Mouse (Mus musculus): Measurements from ENCODE around the gene Nr6a1.
A peak's percentile ranks its signal among the peaks of the same experiment; 100 is the strongest.

Gene Nr6a1

DNA sequence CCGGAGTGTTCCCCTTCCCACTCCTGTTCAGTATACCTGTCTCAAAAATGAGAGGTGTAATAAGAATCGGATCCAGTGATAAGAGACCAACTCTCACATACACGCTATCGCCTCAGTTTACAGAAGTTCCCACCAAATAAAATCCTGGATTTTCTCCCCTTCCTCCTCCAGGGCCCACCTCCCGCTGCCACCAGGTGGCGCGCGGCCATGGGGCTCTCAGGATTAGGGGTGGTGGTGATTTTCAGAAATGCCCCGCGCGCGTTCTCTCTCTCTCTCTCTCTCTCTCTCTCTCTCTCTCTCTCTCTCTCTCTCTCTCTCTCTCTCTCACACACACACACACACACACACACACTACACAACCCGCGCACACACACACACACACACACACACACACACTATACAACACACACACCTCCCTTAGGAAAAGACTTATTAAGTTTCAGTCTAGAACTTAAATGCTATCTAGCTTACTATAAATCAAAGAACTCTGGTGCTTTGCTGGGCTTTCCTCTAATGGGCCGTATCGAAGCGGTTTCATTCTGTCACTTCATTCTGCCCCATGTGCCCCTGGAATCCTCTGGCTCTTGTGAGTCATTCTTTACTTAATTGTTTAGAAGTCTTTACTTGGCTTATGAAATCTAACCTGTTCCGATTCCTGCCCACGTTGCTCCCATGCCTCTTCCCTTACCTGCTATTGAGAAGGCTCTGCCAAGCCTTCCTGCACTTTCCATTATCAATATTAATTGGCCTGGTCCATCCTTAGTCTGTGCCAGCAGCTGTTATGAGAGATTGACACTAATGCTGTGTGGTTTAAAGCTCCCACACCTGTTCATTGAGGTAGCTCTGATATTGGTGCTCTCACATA is at the start of gene Nr6a1:
Nr6a1 (minus strand) TSS at position 574 of the 865 bp plus-strand sequence.
- DNase-seq (ENCODE audit: low spot score in 2 of 2), result peak; percentile 66 to 87

DNA sequence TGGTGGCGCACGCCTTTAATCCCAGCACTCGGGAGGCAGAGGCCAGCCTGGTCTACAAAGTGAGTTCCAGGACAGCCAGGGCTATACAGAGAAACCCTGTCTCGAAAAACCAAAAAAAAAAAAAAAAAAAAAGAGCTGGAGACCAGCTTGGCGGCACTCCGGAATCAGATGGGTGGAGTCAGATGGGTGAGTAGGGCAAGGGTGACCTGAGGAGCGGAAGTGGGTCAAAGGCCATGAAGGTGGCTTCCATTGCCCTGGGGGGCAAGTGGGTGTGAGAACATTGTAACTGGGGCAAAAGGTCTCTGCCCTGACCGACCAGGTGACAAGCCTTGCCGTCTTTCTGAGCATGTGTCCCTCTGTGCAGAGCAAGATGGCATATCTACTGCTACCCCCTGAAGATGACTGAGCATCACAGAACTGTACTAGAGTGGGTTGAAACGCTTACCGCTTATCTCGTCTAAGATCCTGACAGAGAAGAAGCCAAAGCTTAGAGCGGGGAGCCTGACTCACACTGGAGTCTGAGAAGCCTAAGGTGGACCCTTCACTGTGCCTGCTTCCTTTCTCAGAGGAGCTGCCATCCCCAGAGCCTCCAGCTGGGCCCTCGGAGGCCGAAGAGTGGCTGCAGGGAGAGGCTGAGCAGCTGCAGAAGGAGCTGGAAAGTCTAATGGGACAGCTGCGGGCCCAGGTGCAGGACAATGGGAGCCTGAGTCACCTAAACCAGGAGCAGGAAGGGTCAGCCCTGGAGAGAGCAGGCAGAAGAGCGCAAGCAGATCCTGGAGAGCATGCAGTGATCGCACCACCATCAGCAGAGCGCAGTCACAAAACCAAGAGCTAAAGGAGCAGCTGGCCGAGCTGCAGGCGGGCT is 48.7 kb upstream of the Nr6a1 start:
- no peak for DNase-seq (ENCODE audit: low spot score in 2 of 2)

DNA sequence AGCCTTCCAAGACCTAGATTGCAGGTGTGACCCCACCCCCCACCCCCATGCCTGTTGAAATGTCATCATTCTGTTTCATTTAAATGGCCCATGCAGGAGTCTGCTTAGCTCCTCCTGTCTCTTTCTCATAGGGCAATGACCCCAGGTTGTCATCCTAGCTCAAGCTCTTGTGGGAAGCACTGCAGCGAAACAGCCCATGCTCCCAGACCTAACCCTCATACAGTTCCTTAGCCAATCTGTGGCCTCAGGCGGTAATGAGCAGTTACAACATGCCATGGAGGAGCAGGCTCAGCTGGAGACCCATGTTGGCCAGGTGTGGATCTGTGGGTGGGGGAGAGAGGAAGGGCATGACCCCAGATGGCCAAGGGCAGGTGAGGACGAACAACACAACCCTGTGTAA is 47.7 kb upstream of the Nr6a1 start:
- no peak for DNase-seq (ENCODE audit: low spot score in 2 of 2)

DNA sequence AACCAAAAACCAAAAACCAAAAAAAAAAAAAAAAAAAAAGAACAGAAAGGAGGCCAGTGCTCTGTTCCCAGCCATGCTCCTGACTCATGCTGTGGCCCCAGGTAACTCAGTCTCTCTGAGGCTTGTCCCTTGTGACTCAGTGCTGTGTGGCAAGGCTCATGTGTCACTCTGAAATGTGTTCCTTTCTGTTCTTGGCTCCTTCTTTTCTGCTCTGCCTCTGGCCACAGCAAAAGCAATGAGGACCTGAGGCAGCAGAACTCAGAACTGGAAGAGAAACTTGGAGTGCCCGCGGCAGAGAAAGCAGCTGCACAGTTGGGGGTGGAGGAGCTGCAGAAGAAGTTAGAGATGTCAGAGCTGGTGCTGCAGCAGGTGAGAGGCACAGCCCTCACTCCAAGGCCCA is 46.7 kb upstream of the Nr6a1 start:
- no peak for DNase-seq (ENCODE audit: low spot score in 2 of 2)

DNA sequence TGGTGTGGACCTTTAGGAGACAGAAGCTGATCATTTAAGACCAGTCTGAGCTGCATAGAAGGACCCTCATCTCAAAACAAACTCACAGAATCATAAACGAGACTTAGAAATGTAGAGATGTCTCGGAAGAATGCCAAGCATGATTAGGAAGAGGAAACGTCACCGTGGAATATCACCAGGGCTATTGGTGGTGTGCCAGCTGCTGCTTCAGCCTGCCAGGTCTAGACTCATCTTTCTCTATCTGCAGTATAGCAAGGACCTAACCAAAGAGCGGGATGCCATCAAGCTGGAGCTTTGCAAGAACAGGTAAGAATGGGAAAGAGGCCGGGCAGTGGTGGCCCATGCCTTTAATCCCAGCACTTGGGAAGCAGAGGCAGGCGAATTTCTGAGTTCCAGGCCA is 46.2 kb upstream of the Nr6a1 start:
- DNase-seq (ENCODE audit: low spot score in 2 of 2), result no peak

DNA sequence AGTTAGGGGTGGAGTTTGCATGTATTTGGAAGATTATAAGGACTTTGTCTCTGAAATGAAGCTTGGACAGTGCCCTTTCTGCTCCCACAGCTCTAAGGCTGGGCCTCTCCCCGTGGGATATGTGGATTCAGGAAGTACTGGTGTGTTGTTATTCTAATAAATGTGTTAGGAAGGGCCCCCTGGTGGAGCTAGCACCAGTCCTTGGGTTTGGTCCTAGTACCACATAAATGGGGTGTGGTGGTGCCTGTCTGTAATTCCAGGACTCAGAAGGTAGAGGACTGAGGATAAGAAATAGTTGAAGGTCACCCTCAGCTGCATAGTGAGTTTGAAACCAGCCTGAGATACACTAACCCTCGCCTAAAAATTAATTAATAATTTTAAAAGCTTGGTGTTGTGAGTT is 45.7 kb upstream of the Nr6a1 start:
- no peak for DNase-seq (ENCODE audit: low spot score in 2 of 2)

DNA sequence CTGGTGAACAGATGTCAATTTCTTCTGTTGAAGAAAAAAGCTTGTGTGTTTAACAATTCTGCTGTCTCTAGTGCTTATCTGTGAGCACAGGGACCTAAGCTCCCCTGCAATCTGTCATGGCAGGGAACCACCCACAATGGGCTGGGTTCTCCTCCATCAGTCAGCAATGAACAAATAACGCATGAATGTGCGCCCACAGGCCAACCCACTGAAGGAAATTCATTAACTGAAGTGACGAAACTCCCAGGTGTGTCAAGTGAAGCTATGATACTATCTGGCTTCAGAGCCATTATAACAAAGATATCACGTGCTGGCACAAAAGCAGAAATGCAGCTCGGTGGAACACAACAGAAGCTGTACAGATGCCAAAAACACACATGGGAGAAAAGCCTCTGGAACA is 42.6 kb upstream of the Nr6a1 start:
- peak in 1 of 2 experiments; percentile 45 for DNase-seq (ENCODE audit: low spot score in 2 of 2)

DNA sequence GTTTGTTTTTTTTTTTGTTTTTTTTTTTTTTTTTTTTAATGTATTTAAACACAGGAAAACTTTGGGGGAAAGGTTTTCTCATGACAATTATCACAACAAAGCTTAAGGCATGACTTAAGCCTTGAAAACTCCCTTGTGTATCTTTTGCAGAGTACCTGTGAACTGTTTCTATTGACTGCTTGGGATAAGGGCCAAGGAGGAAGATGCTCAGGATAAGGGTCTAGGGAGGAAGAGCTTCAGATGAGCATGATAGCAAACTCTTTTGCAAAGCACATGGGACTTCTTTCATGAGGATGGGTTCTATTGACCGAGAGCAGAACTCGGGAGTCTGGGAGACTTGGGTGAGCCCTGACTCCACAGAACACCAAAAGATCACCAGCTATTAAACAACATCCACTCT is 42.2 kb upstream of the Nr6a1 start:
- DNase-seq (ENCODE audit: low spot score in 2 of 2), result no peak

DNA sequence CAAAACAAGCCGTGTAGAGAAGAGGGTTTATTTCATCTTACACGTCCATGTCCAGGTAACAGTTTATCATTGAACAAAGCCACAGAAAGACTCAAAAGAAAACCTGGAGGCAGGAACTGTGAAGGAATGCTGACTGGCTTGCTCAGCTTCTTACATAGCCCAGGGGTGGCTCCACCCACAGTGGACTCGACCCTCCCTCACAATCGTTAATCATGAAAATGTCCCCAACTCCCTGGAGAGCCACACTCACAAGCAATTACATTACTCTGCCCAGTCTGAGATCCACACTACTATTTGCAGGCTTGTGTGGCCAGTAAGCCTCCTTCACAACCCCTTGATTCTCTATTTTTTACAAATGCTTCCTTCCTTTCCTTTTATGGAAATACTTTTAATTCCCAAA is 36.7 kb upstream of the Nr6a1 start:
- DNase-seq (ENCODE audit: low spot score in 2 of 2), result no peak

DNA sequence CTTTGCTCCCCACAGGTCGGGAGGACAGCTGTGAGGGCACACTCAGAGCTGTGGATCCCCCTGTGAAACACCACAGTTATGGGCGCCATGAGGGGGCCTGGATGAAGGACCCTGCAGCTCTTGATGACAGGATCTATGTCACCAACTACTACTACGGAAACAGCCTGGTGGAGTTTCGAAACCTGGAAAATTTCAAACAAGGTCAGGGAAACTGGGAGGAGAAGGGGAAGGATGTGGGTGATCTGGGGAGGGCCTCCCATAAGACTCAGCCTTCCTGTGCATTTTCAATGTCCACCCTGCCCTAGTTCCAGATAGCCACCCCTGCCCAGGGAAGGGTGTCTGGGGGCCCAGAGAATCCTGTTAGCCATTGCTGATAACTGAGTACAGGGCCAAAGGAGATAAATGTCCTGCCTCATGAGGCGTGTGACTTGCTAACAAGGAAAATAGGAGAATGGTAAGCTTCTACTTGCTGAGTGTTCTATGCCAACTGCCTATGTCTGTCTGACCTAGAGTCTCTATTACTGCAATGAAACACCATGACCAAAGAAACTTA is 30.3 kb upstream of the Nr6a1 start:
- no peak for DNase-seq (ENCODE audit: low spot score in 2 of 2)

DNA sequence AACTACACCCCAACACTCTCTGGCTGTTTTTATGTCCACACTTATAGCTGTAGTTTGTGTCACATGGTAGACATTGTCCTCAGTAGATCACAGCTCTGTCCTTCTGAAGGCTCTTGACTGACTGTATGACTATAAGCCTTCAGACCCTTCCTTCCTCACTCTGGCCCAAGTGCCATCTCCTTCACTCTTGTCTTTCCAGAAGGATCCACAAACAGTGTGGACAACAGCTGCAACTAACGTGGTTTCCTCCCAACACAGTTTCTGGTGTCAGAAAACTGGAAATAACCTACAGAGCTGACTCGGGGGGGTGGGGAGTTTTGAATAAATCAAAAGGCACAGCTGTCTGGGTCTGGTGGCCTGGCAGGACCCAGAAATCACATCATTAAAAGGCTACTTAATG is 28.6 kb upstream of the Nr6a1 start:
- no peak for DNase-seq (ENCODE audit: low spot score in 2 of 2)

DNA sequence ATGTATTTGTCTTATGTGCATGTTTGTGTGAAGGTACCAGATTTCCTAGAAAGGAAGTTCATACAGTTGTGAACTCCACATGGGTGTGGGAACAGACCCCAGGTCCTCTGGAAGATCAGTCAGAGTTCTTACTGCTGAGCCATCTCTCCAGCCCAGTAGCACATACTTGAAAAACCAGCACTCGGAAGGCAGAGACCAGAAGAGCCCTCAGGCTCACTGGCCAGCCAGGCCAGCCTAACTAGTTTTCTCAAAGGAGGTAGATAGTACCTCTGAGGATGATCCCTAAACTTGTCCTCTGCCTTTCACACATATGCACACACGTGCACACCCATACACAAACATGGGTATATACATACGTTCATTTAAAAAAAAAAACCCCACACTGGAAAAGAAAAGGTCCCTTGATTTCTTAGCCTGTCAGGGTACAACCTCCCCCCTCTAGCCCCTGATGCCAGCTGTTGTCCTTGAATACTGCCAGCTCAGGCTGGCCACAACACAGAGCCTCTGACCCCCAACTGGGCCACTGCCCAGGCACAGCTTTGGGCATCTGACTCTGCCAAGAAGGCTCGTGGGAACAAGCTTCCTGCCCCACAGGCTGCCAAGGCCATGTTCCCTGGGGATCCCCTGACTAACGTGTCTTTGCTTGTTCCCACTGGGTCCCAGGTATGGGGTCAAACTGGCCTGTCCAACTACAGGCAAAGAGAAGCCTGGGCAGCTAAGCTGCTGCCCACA is 25.8 kb upstream of the Nr6a1 start:
- DNase-seq (ENCODE audit: low spot score in 2 of 2), result no peak

DNA sequence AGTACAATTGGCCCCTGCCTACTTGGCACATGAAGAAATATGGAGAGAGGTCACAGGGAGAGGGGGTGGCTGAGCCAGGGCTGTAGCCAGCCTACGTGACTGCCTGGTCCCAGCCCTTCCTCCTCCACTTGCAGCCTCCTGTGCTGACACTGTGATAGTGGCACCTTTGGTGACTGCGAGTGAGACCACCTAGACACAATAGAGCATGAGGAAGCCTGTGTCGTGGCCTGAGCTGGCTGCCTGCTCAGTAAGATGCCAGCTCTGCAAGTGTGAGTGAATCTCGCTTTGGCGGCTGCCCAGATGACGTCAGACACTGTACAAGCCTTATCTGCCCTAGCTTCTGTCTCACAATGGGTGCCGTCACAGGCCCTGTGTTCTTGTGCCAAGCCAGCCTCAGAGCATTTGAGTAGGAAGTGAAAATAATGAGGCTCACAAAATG is 22.8 kb upstream of the Nr6a1 start:
- peak; percentile 72 to 77 for DNase-seq (ENCODE audit: low spot score in 2 of 2)

DNA sequence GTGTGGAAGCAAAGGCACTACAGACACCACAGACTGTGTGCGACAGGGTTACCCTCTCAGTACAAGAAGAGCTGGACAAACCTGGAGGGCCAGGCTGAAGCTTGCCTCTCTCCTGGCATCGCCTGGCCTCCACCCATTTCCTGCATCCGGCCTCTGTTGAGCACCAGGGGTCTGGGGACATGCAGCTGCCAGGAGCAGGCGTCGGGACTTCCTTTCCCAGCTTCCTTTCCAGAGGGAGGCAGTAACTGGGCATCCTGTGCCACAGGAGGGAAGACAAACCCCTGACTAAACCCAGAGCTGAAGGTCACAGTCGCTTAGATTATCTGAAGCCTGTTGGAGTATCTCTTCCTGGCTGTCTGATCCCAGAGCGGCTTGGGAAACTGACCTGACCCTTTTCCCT is 20.1 kb upstream of the Nr6a1 start:
- peak in 1 of 2 experiments; percentile 14 for DNase-seq (ENCODE audit: low spot score in 2 of 2)

DNA sequence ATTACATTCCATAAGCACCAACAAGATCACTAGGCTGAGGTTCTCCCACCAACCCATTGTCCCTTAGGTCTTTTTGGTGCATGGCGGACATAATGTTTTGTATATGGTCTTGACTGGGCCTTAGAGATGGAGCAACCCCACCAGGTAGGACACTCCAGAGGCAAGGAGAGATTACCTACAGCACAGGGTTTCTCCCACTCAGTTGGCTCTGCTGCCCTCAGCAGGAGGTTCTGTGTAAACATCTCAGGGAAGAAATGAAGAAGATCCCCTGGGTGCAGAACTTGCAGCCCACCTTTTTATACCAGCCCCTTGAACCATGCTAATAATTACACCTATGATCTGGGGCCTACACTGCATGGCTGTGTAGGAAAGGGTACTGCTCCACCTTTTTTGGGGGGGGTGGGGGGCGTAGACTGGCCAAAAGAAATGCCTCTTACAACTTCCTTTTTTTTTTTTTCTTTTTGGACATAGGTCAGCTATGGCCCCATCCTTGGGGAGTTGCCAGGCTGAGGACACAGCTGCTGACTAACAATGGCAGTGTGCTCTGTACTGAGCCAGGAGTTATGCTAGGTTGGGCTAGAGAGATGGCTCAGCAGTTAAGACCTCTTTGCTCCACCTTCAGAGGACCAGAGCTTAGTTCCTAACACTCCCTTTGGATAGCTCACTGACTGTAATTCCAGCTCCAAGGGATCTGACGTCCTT is 17.1 kb upstream of the Nr6a1 start:
- DNase-seq (ENCODE audit: low spot score in 2 of 2), result no peak

DNA sequence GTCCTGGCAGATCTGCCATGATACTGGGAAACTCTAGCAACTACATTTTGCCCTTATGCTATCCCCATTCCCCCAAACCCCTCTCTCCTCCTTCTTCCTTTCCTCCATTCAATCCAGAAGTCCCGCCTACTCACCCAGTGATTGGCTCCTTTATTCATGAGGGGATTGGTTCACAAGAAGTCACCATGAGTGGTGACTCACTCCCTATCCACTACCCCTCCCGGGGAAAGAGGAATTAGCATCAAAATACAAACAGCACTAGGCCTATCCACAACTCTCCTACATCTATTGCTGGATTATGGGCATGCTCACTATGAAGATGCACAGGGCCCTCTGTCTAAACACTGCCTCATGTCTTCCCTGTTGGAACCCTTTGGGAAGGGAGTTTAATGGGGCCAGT is 16.5 kb upstream of the Nr6a1 start:
- peak in 1 of 2 experiments; percentile 14 for DNase-seq (ENCODE audit: low spot score in 2 of 2)

DNA sequence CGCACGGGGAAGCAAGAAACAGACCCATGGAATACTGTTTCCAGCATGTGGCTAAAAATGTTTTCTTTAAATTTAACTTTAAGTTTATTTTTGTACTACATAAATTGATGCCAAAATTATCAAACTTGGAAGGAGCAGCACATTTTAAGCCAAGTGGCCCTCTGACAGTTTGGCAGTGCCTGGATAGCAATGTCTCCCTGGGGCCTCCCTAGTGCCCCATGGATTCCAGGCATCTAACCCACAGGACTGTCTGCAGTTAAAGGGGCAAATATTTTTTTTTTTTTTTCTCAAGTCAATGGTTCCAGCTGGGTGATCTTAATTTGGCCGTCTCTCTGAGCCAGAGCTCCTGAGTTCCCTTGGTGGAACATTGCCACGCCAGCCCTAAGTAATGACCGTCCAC is 15.7 kb upstream of the Nr6a1 start:
- DNase-seq (ENCODE audit: low spot score in 2 of 2), result no peak

DNA sequence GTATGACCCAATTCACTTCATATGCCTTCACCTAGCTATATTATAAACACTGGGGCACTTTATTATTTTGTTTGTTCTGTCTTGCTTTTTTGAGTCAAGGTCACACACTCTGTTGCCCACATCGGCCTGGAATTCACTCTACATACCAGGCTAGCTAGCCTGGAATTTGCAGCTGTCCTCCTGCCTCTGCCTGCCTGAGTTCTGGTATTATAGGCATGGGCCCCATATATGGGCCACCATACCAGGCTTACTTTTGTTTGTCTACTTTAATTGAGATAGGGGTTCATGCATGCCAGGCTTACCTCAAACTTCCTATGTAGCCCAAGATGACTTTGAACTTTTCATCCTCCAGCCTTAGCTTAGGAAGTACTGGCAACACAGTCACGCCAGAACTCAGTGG is 14.4 kb upstream of the Nr6a1 start:
- DNase-seq (ENCODE audit: low spot score in 2 of 2), result no peak

DNA sequence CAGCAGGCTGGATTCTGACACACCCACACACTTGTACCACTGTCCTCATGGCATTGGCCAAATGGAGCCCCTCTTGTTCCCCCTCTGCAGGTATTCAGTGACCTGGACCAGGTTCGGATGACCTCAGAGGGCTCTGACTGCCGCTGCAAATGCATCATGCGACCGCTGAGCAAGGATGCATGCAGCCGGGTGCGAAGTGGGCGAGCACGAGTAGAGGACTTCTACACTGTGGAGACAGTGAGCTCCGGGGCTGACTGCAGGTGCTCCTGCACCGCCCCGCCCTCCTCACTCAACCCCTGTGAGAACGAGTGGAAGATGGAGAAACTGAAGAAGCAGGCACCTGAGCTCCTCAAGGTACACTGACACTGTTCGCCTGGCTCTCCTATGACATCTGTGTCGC is 13.9 kb upstream of the Nr6a1 start:
- no peak for DNase-seq (ENCODE audit: low spot score in 2 of 2)

DNA sequence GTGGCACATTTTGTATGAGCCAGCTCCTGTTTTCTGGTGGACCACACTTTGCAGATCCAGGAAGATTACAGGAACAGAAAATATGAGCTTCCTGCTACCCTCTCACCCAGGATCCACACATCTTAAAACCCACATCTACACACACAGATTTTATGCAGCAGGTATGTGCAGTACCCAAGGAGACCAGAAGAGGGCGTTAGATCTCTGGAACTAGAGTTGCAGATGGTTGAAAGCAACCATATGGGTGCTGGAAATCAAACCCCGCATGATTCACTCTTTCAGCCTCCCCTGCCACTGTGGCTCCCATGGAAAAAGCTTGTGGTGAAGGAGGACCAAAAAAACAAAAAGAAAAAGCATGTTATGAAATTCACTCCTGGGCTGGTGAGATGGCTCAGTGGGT is 11.6 kb upstream of the Nr6a1 start:
- peak; percentile 10 to 50 for DNase-seq (ENCODE audit: low spot score in 2 of 2)

DNA sequence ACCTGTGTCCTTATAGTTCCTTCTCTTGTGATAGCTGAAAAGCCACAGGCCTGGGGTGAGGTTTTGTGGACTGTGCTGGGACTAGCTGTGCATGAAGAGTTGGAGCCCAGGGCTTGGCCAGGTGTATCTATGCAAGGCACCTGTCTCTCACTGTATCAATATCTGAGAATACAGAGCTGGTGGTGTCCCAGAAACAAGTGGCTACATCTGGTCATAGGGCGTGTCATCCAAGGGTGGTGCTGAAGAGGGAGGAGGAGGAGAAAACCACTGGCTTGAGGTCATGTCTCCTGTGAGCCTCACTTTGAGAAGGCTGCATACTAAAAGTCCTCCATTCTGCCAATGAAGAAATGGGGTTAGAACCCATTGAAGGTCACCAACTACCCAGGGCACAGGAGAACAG is 10.5 kb upstream of the Nr6a1 start:
- peak; percentile 14 to 59 for DNase-seq (ENCODE audit: low spot score in 2 of 2)
